Mouse (Mus musculus): ENCODE results near the gene Eipr1. TPM values are rescaled to one million over a fixed set of nuclear protein-coding genes. Genes with fewer than 3 reads are reported as not detected.

Eipr1 gene
- total RNA-seq, 1 experiment from 2014 or later = 17.2 TPM

- no peak for DNase-seq
These were observed 23.5 kb downstream of the Eipr1 start for GRCm38 (mm10) chr12:28775120-28775519.

DNA sequence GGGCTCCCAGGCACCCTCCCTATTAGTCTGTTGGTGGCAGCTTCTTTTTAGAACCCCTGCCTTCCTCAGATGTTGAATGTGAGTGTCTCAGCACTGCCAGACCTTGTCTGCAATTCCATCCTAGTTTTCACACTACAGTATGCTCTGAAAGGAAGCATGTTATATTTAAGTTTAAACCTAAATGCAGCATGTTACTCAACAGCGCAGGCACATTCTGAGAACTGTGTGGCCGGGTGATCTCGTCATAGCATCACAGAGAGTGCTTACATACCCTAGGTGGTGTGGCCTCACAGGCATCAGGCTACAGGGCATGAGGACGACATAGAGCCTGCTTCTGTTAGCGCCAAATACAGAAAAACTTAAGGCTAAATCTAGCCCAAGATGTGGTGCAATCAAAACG lies 24.0 kb downstream of the Eipr1 start:
- DNase-seq = no peak

GRCm38 (mm10) chr12:28780180-28780579 lies 28.6 kb downstream of the Eipr1 start:
- DNase-seq = no peak

DNA sequence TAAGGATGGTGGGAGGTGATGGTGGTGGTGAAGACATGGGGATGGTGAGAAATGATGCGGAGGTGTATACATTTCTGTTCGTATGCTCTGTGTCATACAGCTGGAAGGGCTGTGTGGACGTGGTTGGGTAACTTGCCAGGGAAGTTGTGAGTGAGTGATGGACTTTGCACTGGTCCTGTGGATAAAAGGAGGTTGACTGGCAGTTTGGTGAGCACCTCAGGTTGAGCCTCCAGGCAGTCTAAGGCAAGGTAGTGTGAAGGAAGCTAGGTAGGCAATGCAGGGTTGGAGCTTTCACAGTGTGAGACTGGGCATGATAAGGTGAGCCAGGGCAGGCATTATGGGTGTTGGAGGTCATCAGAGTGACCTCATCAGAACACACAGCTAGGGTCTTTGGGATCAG lies 31.0 kb downstream of the Eipr1 start:
- DNase-seq = no peak

DNA sequence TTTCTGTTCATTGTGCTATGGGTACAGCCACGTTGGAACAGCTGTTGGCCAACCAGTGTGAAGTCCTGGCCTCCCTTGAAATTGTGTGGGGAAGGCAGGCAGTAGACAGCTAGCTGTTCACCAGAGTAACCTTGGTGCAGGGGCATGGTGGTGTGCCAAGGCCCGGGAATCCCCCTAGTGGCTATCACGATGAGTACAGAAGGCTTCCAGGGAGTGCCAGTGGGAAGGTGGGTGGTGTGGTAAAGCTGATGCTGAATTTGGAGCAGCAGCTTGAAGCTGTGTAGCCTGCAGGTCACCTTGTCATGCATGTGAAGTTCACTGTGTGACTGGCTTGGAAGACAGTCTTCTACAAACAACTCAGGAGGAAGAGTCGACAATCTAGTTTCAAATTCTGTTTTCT lies 32.8 kb downstream of the Eipr1 start:
- peak; percentile 43 for DNase-seq

GRCm38 (mm10) chr12:28784864-28785263 lies 33.3 kb downstream of the Eipr1 start:
- DNase-seq = no peak

GRCm38 (mm10) chr12:28785299-28785698 lies 33.7 kb downstream of the Eipr1 start:
- no peak for DNase-seq

DNA sequence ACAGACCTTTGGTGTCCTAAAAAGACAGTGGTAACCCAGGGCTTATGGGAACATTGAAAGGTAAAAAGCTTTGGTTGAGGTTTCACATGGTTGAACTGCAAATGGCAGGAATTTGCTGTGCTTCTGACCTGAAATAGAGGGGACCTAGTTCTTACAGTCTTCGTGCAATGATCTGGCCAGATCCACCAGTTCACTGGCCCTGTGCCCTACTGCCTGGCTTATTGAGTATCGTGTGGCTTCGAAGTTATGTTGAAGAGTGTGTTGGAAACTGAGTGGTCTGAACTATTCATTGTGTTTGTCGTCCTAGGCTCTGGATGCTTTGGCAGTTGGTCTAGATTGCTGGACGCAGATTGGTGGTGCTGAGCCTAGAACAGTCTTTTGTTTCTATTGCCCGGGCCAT lies 34.7 kb downstream of the Eipr1 start:
- DNase-seq = no peak

GRCm38 (mm10) chr12:28792613-28793012 lies 41.0 kb downstream of the Eipr1 start:
- no peak for DNase-seq

GRCm38 (mm10) chr12:28793715-28794114 lies 42.1 kb downstream of the Eipr1 start:
- DNase-seq = no peak

DNA sequence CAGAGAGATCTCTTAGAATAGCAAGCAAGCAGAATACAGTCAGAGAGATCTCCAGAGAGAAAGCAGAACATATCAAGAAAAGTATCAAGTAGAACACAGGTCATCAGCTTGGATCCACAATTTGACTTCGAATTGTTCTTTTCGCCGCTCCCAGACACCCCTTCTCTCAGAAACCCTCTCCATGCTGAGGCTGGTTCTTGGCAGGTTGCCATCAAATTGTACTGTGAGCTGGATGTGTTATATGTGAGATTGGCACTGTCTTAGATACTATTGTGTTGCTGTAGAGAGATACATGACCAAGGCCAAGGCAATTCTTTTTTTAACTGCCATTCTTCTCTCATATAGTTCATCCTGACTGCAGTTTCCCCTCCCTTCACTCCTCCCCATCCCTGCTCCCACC lies 43.4 kb downstream of the Eipr1 start:
- DNase-seq = no peak

GRCm38 (mm10) chr12:28796881-28797420 lies 45.3 kb downstream of the Eipr1 start:
- no peak for DNase-seq

DNA sequence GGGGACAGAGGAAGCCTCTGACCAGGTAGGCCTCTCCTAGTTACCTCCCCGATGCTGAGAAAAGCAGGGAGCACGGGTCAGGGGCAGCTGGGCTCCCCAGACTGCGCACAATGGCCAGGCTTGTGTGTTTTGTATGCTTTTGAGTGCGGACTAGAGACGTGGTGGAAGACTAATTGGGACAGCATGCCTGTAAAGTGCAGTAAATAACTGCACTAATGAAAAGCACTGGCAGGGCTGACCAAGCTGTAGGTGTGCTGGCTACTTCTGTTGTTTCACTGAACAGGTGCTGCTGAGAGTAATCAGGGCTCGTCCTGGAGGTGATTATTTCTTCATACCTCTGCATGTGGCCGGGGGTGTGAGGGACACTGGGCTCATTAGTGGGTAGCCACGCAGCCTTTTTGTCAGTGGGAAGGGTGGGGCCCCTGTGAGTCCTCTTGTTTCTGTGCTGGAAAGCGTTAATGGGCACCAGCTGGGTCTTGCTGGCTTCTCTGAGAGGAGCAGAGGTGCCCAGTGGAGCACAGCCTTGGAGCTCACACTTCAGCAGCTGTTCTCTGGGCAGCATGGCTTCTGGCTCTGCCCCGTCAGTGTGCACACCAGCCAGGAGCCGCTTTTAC lies 48.3 kb downstream of the Eipr1 start:
- DNase-seq = no peak

DNA sequence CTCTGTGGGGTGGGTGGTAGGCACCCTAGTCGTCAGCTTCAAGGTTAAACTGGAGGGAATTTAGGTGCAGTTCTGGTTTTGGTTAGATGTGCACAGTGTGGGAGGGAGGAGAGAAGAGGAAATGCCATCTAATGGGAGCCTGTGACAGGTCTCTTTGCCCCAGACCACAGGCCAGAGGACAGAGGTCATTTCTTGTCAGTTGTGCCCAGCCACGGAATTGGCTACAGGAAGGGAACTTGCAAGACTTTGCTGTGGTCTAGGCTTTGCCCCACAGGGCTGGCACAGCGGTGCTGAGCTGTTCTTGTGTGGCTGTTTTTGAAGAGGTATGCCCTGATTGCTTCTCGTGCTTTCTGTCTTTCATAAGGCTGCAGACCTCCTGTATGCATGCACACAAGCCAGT lies 48.8 kb downstream of the Eipr1 start:
- DNase-seq = no peak

GRCm38 (mm10) chr12:28800891-28801290 lies 49.3 kb downstream of the Eipr1 start:
- no peak for DNase-seq

- no peak for DNase-seq
These were observed 50.1 kb downstream of the Eipr1 start for GRCm38 (mm10) chr12:28801731-28802130.

- no peak for DNase-seq
These were observed 51.4 kb downstream of the Eipr1 start for GRCm38 (mm10) chr12:28803043-28803442.

GRCm38 (mm10) chr12:28804558-28805481 lies 53.2 kb downstream of the Eipr1 start:
- DNase-seq = no peak

GRCm38 (mm10) chr12:28808786-28809375 lies 57.3 kb downstream of the Eipr1 start:
- no peak for DNase-seq

DNA sequence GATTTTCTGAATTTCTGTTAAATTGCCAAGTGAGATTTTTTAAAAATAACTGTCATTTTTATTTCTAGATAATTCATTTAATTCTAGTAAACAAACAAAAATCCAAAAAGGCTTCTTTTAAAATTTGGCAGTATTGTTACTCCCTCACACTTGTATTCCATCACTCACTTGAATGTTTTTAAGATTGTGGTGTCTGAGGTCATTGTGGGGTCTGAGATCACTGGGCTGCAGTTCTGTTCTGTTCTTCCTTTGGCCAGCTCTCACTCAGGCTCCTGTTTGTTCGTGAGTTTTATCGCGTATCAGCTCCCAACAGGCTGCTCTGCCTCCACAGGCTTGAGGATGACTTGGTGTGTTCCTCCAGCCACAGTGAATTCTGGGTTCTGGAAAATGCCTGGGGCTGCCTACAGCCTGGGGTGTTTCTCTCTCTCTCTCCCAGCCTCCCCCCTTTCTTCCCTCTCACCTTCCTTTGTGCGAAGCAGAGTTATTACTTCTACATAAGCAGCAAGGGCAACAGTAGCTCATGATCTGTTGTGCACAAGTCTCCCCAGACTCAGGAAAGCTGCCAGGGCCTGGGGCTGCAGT lies 58.2 kb downstream of the Eipr1 start:
- no peak for DNase-seq

DNA sequence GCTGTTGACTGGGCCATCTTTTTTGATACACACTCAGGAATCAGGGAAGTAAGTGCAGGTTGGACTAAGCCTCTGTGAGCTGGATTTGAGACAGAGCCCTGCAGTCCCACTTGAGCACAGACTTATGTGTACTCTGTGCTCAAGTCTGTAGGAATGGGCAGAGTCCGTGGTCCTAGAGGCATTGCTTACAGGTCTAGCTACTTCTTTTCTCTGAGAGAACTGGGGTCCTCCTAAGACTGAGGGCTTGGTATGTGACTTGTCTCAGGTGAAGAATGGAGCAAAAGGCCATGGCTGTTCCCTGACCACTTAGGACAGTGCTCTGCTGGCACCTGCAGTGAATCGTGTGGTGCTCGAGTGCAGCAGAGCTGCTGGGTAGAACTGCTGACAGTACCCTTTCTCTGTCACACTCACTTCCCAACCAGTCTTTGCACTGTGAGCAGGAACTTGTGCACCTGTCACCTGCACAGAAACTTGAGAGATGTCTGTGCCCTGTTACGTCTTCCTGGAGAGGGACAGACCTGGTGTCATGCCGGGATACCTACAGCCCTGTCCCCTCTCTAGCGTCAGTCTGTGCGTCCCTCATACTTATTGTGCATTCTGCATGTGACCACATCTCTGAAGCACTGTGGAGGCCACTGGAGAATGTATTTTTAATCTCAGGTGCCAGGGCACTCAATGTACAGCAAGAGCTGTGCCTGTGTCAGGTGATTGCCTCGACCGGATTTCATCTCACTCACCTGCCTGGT lies 65.3 kb downstream of the Eipr1 start:
- no peak for DNase-seq

DNA sequence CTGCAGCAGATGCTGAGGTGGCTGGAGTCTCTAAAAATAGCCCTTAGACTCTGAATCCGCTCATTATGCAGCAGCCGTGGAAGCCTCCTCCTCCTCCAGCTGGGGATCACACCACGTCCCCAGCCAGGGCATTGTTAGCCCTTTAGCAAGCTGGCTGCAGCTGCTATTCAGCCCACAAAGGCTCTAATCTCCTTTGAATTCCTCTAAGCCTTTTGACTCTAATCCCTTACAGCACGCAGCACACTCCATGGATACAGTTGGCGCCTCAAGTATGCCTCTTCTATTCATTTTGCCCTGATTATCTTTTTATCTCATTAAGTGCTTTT lies 65.8 kb downstream of the Eipr1 start:
- no peak for DNase-seq

Measured in adrenal gland, postnatal 25 days (tissue).